Mouse (Mus musculus) lung, postnatal 25 days (tissue): ENCODE data around the gene Gdpd2.

Experiments used
- DNase-seq: peaks from one replicate; pipeline ENCODE4 v3.0.0; 2022; ENCODE audit warnings: low spot score

Gdpd2 gene

DNA sequence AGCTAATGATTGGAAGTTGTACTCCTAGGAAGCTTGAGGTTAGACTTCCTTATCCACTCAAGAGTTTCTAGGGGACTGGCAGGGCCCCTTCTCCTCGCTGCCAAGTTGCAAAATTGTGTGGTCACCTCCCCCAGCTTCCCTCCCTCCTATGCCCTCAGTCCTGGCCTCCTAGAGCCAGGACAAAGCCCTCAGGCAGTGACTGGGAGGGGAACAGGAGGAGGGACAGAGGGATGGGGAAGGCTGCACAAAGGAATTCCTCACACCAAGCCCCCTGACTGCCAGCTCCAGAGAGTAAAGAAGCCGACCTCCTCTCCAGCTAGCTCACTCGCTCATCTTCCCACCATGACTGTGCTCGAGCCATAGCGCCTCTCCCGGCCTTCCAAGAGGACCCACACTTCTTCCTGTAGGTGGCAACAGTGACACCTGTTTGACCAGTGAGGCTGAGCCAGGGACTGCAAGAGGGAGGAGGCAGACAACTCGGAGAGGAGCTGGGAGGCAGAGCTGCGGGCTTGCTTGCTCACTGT, at the start of gene Gdpd2:
Gene Gdpd2 (plus strand): TSS at position 209 of the 524 bp plus-strand sequence.
- peak; percentile 37 for DNase-seq

DNA sequence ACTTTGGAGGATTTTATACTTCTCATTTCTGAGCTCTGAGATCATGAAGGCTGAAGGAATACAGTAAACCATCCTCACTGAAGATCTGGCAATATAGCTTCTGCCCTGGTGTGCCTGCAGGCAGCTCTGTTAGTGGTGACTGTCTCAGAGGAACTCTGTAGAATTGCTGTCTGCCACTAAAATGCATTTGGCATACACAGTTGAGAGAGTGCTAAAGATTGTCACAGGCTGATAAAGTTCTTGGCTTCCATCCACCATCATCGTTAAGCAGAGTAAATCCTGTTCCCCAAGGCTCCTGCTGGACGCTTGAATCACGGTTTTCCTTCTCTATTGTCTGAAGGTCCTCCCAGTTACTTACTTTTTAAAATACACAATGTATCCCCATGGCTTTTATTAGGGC, 43.1 kb upstream of the Gdpd2 start:
- no peak for DNase-seq

DNA sequence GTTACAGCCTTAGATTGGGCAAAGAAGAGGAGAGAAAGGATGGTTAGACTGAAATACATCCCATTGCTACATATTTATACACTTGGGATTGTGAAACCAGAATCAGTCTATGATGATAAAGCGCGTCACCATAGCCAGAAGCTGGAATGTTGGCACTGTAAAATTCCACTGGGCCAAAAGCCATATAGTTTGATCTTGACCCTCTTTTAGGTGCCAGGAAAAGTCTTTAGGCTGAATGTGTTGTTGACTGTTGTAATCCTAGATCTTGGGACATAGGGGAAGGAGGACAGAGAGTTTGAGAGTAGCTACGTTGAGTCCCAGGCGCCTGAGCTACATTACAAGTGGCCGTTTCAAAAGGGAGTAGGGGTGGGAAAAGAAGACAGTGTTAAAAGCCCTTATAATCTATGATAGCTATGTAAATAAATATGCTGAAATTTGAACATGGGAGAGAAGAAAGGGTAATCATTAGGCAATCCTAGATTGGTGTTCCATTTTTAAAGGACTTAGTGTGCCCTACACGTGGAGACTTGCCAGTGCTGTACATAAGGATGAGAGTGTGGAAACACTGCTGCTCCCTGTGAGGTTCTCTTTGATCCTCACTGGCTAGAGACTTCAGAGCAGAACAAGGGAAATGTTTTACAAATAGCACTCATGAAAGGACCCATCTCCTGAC, 42.2 kb upstream of the Gdpd2 start:
- peak; percentile 44 for DNase-seq

DNA sequence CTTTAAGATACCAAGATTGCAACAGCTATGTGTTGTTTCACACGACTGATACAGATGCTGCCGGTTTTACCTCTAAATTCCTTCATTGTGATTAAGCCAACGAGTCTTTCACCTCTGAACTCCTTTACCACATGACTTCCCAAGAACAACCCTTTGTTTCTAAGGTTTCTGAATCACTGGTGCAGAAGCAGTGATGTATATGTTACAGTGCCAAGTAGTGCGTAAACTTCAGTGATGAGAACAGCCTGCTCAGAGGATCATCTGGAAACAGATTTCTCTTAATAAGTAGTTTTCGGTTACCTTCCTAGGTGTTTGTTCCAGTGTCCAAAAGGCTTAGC, 41.7 kb upstream of the Gdpd2 start:
- DNase-seq, result no peak

DNA sequence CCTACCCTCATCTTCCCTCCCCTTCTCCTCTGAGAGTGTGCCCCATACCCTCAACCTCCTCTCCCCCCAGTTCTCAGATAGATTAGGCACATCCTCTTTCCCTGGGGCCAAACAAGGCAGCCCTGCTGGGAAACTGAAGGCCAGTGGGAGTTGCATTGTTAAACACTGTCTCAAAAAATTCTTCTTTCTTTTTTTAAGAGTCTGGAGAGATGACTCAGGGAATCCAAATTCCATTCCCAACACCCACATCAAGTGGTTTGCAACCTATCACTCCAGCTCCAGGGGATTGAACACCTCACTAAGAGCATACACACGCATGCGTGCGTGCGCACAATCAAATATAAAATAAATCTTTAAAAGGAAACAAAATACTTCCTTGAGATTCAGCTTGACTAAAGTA, 32.9 kb upstream of the Gdpd2 start:
- DNase-seq, result no peak

DNA sequence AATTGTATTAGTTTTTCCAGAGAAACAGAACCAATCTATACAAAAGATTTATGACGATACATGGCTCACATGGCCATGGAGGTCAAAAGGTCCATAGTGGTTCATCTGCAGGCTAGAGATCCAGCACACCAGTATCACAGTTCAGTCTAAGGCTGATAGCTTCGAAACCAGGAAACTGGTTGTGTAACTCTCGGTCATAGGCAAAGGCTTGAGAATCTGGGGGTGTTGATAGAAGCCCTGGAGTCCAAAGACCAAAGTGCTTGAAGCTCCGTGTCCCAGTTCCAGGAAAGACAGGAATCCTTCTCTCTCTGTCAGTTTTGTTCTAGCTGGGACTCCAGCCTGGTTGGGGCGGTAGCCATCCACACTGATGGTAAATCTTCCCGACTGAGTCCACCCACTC, 21.6 kb upstream of the Gdpd2 start:
- no peak for DNase-seq

DNA sequence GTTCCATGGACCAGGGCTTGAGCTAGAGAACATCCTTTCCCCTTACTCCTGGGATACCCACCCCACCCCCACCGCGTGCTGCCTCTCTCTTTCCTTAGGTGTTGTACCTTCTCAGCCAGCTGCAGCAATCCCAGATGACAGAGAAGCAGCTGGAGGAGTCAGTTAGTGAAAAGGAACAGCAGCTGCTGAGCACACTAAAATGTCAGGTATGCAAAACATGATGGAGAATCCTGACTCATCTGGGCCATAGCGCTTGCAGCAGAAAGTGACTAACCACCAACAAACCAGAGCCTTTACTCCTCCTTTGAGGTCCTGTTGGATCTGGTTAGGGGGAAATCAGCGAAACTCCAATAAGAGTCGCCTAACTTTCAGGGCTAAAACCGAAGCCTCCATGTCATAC, 13.5 kb upstream of the Gdpd2 start:
- no peak for DNase-seq

DNA sequence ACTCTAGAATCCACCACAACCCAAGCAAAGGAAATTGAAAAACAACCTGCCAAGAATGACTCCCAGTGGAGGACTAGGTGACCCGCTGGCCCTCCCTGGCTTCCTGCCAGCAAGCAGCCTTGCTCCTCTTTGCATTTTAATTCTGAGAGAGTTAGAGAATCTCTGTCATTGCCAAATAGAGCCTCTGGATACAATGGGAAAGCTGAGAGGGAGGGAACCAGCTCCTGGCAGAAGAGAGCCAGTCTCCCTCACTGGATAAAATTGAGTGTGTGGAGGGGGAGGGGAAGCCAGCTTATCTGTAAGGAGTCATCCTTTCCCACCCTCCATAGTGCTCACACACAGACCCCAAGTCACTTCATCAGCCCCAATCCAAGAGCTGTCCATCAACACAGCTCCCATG, 726 bp upstream of the Gdpd2 start:
- no peak for DNase-seq

DNA sequence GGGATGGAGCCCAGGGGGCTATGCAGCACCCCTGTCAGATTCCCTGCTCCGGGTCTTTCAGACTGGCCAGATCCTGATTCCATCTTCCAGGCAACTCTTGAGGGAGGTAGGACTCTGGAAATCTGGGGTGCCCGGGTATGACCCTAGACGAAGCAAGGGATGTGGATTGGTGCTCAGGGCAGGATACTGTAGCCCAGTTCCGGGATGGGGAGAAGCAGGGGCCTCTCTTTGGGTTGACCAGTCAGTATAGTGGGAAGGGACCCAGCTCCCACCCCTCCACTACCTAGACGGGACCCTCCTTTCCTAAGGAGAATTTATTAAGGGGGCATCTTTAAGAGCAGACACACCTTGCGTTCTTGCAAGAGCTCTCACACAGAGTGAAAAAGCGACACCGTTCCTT, 593 bp downstream of the Gdpd2 start:
- DNase-seq, result no peak

DNA sequence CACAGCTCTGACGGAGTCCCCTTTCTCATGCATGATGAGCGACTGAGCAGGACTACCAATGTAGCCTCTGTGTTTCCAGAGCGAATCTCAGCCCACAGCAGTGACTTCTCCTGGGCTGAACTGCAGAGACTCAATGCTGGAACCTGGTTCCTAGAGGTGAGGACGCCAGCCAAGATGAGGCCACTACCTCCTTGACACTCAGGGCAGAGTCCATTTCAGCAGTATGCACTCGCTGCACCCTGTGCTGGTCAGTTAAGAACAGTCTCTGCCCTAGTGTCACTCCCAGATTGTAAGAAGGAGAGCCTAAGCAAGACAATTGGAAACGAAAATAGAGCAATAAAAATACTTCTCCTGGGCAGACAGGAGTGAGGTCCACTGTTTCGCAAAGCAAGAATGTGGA, 4.7 kb downstream of the Gdpd2 start:
- DNase-seq, result no peak

DNA sequence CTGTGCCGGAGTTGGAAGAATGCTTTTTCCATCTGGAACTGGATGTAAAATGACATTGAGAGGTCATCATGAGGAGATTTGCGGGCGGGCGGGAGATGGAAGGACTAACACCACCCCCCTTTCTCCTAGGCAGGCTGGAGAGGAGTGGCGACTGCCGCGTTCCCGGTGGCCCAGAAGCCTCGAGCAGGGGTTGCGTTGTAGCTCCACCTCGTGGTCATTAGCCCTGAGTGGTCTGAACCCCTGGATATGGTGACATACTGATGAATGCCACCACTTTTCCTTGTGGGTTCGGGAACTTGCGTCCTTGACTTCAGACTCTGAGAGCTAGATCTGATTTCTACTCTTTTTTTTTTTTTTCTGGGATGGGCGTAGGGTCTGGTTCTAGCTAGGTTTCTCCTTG, 9.2 kb downstream of the Gdpd2 start:
- DNase-seq, result peak; percentile 59

DNA sequence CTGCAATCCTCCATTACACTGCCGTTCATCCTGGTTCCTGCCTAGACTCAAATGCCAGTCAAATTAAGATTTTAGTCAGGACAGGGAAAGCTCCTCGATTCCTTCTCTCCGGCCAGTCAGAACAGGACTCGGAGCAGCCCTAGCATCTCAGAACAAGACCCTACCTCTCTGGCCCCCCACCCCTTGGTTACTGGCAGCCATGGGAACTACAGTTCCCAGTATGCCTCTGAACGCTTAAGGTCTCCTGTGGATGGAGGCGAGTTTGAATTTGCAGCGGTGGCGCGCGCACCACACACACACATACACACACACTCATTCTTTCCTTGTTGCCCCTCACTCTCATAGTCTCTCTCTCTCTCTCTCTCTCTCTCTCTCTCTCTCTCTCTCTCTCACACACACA, 9.8 kb downstream of the Gdpd2 start:
- no peak for DNase-seq

DNA sequence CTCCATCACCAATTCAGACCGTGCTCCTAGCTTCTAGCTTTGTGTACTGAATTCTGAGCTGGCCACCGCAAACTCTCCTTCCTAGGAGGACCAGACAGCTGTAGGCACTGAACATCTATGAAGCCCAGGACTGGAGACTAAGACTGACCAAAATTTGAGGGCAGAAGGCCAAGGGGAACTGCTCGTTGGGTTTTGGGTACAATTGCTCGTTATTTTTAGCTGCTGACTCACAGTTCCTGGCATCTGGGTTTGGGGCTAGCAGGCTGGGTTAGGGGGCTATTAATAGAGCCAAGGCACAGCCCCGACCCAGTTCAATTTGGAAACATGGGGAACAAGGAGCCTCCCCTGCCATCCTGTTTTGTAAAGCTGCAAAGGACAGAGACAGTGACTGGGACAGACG, 11.1 kb downstream of the Gdpd2 start:
- DNase-seq, result no peak

DNA sequence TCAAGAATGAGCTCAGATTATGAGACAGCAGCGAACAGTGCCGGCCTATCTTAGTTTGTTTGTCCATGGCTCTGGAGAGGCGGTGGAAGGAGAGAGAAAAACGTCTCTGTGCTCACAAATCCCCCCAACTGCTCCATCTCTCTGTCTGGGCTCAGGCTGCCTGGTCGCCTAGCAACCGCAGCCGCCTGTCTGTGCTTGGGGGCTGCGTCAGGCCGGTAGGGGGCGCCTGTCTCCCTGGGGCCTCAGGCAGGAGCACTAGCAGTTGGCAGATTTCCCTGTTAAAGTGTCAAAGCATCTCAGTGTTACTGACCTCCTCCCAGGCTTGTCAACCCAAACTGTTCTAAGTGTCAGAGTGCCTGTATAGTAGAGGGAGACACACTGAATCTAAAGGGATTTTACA, 12.3 kb downstream of the Gdpd2 start:
- DNase-seq, result peak; percentile 43

DNA sequence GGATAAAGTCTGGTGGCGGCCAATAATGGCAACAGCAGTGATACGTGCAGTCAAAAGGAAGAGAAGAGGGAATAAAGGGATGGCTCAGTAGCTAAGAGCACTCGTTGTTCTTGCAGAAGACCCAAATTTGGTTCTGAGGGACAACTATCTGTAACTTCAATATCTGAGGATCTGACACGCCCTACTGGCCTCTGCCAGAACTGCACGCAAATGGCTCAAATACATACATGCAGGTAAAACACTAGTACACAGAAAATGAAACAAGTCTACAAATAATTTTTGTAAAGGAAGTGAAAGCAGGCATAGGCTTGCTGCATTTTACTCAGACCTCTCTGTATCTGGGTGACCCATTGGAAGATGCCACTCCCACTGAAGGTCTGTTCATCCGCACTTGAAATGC, 36.2 kb downstream of the Gdpd2 start:
- no peak for DNase-seq

DNA sequence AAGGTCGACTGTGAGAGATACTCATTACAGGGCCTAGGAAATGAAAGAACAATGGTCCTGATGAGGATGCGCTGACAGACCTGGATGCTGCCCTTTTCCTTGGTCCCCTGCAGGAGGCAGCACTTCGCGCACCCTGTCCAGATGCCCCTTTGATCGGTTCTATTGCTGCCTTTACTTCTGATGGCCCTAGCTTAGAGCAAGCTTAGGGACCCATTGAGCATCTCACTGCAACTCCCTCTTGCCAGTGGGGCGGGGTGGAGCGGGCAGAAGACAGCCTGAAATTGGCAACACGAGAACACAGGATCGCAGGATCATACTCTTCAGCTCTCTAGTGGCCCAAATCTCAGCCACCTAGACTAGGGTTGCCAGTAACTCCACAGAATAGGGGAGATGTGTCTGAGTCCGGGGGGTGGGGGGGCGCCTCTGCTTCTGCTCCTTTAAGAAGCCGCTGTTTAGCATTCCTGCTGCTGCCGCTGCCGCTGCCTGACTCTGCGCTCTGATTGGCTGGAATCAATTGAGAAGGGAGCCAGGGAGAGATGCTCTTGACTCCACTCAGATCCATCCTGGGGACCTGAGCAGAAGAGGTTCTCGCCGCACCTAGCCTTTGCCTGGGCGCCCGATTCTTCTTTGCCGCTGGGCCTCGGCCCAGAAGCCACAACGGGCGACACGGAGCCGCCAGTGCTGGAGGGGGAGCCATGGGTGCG, 37.7 kb downstream of the Gdpd2 start, which contains the start of gene Dlg3:
Gene Dlg3 (plus strand): TSS at position 542 of the 704 bp plus-strand sequence.
- DNase-seq, result no peak

DNA sequence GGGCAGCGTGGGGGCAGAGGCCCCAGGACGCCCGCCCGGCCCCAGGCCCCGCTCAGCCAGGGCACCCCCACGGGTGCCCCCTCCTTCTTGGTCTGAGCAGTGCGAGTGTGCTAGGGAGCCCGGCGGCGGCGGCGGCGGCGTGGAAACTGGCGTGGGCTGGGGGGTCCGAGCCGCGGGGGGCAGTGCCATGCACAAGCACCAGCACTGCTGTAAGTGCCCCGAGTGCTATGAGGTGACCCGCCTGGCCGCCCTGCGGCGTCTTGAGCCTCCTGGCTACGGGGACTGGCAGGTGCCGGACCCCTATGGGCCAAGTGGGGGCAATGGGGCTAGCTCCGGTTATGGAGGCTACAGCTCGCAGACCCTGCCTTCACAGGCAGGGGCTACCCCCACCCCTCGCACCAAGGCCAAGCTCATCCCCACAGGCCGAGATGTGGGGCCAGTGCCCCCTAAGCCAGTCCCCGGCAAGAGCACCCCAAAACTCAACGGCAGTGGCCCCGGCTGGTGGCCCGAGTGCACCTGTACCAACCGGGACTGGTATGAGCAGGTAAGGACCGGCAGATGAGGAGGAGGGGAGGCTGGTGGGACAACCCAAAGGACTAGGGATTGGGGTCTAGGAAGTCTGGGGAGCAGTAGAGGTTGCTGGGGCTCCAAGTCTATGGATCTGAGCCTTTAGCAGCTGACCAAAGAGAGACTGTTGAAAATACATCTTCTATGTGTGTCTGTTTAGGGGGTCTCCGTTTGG, 38.4 kb downstream of the Gdpd2 start:
- DNase-seq, result no peak

DNA sequence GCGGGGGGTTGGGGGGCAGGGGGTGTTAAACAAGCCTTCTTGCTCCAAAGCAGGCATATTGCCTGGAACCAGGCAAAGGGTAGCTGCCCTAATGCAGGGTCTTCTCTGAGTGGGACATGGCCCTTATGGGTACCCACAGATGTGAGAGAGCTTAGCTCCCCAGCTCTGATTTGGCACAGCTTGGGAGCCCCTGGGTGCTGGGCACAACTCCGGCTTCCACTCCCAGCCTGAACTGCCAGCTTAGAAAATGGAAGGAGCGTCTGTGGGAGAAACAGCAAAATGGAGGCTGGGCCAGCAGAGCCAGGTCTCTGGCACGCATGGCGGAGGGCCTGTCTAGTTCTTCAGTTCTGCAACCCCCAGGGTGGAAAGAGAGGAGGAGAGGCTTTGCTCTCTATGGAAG, 39.6 kb downstream of the Gdpd2 start:
- DNase-seq, result no peak

DNA sequence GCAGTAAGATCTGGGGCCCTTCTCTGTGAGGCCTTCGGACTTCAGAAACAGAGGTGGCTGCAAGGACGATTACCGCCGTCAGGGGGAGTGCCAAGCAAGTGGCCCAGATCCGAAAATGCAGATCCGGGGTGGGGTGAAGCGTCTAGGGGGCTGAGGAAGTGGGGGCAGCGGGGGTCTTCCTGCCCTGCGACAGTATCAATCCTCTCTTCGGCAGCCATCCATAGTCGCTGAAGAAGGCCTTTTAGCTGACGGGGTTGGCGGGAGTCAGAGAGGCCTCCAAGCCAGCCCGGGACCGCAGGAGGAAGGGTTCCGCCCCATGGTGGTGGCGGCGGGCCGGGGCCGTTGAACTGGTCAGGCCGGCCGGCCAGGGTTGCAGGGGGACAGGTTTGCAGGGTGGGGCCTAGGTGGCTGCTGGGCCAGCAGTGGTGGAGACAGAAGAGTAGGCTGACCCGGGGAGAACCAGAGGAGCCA, 44.7 kb downstream of the Gdpd2 start:
- peak; percentile 61 for DNase-seq

DNA sequence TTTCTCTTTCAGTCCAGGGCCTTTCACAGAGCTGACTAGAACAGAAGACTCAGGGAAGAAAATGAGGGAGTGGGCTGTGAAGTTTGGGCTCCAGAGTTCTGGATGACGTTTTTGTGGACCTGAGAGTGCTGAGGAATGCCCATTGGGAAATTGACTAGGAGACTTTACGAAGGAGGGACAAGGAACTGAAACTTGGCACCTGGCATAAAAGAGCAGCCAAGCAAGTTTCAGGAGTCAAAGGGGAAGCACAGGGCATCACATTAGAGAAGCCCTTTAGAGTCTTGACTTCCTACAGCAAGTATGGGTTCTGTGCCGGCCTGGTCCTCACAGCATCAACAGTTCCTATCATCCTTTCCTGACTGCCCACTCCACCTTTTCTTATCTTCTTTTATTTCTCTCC, 45.7 kb downstream of the Gdpd2 start:
- DNase-seq, result peak; percentile 14

DNA sequence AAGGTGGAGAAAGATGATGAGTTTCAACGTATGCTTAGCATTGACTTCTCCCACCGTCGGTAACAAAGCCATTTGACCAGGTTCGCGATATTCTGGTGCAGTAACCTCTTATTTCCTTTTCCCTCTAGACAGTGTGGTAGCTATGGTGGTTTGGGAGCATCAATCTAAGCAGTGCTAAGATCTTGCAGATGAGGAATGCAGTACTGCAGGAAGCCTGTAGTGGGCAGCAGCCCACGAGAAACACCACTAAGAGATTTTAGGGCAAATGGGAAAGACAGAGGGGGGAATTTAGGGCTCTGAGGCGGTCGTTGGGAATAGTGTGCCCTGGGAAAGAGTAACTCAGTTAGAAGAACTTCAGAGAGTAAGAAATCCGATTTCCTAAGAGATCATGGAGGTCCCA, 46.8 kb downstream of the Gdpd2 start:
- DNase-seq, result peak; percentile 36

DNA sequence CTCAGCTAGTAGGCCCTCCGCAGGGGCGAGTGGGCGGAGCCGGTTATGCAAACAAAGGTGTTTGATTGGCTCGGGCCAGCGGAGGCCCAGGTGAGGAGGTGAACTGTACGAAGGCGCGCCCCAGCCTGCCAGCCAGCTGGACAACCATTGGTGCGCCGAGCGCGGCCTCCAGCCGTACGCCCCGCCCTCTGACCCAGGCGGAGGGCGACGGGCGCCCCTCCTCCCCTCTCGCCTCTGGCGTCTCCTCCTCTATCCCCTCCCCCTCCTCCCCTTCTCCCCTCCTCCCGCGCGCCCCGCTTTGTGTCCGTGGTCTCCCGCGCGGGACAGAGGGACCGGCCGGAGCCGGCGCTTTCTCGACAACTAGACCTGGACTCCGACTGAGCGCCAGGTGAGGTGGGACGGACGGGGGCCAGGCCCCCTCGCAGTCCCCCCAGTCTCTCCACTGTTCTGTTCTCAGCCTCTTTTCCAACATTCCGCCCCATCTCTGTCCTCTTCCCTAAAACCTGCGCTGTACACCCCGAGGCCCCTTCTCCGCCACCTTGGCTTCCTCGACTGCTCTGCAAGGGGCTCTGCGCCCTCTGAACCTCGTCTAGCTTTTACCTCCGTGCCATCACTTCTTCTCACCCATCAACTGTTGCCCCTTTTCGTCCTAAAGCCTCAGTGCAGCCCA, 47.4 kb downstream of the Gdpd2 start:
- peak; percentile 81 for DNase-seq
